Mouse (Mus musculus) cerebellum, adult 9-10 months (tissue): Measurements from ENCODE around the gene Adam3.

Source experiments
- DNase-seq: peaks from one replicate; pipeline ENCODE4 v3.0.0; 2022

The Adam3 gene

GRCm38 (mm10) chr8:24725630-24726029, at the start of gene Adam3:
Gene Adam3 (minus strand): TSS chr8:24725852.
- DNase-seq = no peak

GRCm38 (mm10) chr8:24724886-24725626, 596 bp downstream of the Adam3 start:
- no peak for DNase-seq
